Mouse (Mus musculus): ENCODE data around the gene Ppm1l.

- TF ChIP-seq GATA1 (IDR thresholded peaks at IDR 0.05; ENCODE audit: borderline replicate concordance, low read length) (no peak), FLI1 (IDR thresholded peaks at IDR 0.05; ENCODE audit: low read length) (no peak)
These were observed 112.7 kb downstream of the Ppm1l start for GRCm38 (mm10) chr3:69429319-69429718.

Data from megakaryocyte, embryonic 14.5 days (primary cell).